Mouse (Mus musculus): ENCODE measurements at regions not wholly inside any gene's neighbourhood (a gene's known extent, or its start where the extent isn't known, plus 50 kb on each side); places are given as distances from the start of the nearest gene placed in this dataset.

GRCm38 (mm10) chr12:97740927-97741326, 518.3 kb downstream of the Galc start:
- H3K27ac ChIP-seq (ENCODE audit: low read depth, low read length) = no peak overlapping the region
- 70% methylated on average over 2 of the region's 2 CpGs for WGBS

GRCm38 (mm10) chr12:97732078-97732580, 527.1 kb downstream of the Galc start:
- WGBS = 89% methylated on average over 6 of the region's 6 CpGs
- Histone ChIP-seq H3K9me3 (ENCODE audit: control insufficient read depth) (no peaks in the 10 kb centered on the region), H3K27ac (ENCODE audit: low read depth, low read length) (no peak overlapping the region), H3K36me3 (ENCODE audit: control insufficient read depth, insufficient read depth) (no peaks in the 10 kb centered on the region), H3K27me3 (replicated peaks; ENCODE audit: control insufficient read depth, insufficient read depth, low read length) (no peaks in the 10 kb centered on the region), H3K4me3 (ENCODE audit: low read depth, low read length) (no peak overlapping the region), H3K4me2 (replicated peaks; ENCODE audit: low read depth) (no peak overlapping the region), H3K4me1 (replicated peaks; ENCODE audit: control insufficient read depth, insufficient read depth, low read length) (no peaks in the 10 kb centered on the region), H3K9ac (ENCODE audit: low read depth, low read length) (no peak overlapping the region)
- no peak for TF ChIP-seq CTCF (IDR thresholded peaks at IDR 0.05; ENCODE audit: low read depth)
- no peak for ATAC-seq

More at GRCm38 (mm10) chr12:97740927-97741326, 518.3 kb downstream of the Galc start:
- Histone ChIP-seq H3K36me3 (ENCODE audit: control insufficient read depth, insufficient read depth) (no peaks in the 10 kb centered on the region), H3K9ac (ENCODE audit: low read depth, low read length) (no peak overlapping the region), H3K27me3 (replicated peaks; ENCODE audit: control insufficient read depth, insufficient read depth, low read length) (no peaks in the 10 kb centered on the region), H3K9me3 (ENCODE audit: control insufficient read depth) (no peaks in the 10 kb centered on the region), H3K4me2 (replicated peaks; ENCODE audit: low read depth) (no peak overlapping the region), H3K4me1 (replicated peaks; ENCODE audit: control insufficient read depth, insufficient read depth, low read length) (no peaks in the 10 kb centered on the region), H3K4me3 (ENCODE audit: low read depth, low read length) (no peak overlapping the region)
- no peak for ATAC-seq
- no peak for TF ChIP-seq CTCF (IDR thresholded peaks at IDR 0.05; ENCODE audit: low read depth)

GRCm38 (mm10) chr12:97720554-97720953, 538.7 kb downstream of the Galc start:
- Histone ChIP-seq H3K27me3 (replicated peaks; ENCODE audit: control insufficient read depth, insufficient read depth, low read length) (no peaks in the 10 kb centered on the region), H3K4me2 (replicated peaks; ENCODE audit: low read depth) (no peak overlapping the region), H3K9ac (ENCODE audit: low read depth, low read length) (no peak overlapping the region), H3K4me3 (ENCODE audit: low read depth, low read length) (no peak overlapping the region), H3K27ac (ENCODE audit: low read depth, low read length) (no peak overlapping the region), H3K9me3 (ENCODE audit: control insufficient read depth) (peaks cover 2% of the 10 kb centered on the region; the same call in 1 of the 2 replicates), H3K36me3 (ENCODE audit: control insufficient read depth, insufficient read depth) (no peaks in the 10 kb centered on the region), H3K4me1 (replicated peaks; ENCODE audit: control insufficient read depth, insufficient read depth, low read length) (no peaks in the 10 kb centered on the region)
- WGBS = 68% methylated on average over 3 of the region's 3 CpGs
- no peak for ATAC-seq
- no peak for TF ChIP-seq CTCF (IDR thresholded peaks at IDR 0.05; ENCODE audit: low read depth)

DNA sequence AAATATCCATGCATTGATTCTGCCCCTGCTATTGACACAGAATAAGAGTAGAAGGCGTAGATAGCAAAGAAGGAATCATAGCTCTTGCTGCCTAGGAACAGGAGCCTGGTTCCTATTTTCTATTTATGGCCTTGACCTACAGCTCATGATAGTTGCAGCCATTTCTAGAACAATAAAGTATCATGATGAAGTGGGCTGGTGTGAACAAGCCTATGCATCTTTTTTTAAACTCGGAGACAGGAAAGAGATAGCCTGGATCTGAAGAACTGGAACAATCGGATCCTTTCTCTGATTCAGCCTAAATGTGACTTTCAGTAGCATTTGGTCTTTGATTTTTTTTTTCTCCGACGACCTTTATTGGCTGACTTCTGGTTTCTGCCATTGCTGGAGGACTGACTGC, 541.4 kb downstream of the Galc start:
- H3K36me3 ChIP-seq (ENCODE audit: control insufficient read depth, insufficient read depth) = no peaks in the 10 kb centered on the region
- no peak overlapping the region for H3K27ac ChIP-seq (ENCODE audit: low read depth, low read length)
- no peak for TF ChIP-seq CTCF (IDR thresholded peaks at IDR 0.05; ENCODE audit: low read depth)
- H3K4me2 ChIP-seq (replicated peaks; ENCODE audit: low read depth) = no peak overlapping the region
- peaks cover 2% of the 10 kb centered on the region; the same call in 1 of the 2 replicates for H3K9me3 ChIP-seq (ENCODE audit: control insufficient read depth)
- WGBS = 86% methylated on average over 5 of the region's 5 CpGs
- no peak overlapping the region for H3K4me3 ChIP-seq (ENCODE audit: low read depth, low read length)
- no peaks in the 10 kb centered on the region for H3K4me1 ChIP-seq (replicated peaks; ENCODE audit: control insufficient read depth, insufficient read depth, low read length)
- no peak overlapping the region for H3K9ac ChIP-seq (ENCODE audit: low read depth, low read length)
- H3K27me3 ChIP-seq (replicated peaks; ENCODE audit: control insufficient read depth, insufficient read depth, low read length) = no peaks in the 10 kb centered on the region
- ATAC-seq = no peak

Data from intestine, postnatal 0 days (tissue).